Mouse (Mus musculus): ENCODE measurements at regions not wholly inside any gene's neighbourhood (a gene's known extent, or its start where the extent isn't known, plus 50 kb on each side); places are given as distances from the start of the nearest gene placed in this dataset.

DNA sequence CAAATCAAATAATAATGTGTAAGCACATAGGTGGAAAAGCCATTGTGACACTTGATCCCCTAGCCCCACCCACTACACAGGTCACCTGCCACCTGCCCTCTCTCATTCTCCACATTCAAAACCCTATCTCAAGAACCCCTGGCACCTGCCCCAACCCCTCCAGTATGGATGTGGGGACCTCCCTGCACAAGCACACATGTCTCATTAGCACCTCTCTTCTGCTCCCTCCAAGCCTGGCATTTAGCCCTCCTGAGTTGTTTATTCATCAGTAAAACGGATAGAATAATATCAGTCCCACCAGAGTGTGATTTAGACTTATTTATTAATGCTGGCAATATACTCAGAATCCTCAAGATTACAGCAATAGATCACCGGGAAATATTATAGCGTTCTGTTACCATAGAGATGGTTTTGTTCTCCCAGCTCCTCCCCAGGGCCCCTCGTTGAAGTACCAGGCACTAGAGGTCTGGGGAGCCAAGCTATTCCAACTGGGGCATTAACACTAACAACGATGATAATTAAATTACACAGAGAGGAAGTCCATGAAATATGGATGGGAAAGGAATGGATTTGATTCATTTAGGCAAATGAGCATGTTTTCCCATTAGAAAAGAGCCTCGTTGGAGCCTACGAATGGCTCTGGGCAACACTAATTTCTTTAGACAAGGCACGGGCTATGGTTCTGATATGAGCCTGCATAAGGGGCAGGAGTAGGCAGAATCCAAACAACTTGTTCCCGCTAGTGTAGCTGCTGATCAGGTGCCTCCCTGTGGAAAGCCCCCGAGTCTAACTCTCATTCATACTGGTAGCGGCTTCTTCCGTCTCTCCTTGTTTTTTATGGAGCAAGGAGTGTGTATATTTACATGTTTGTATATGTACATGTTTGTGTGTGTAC is 148.1 kb upstream of the Hs6st1 start:
- no peak for DNase-seq (ENCODE audit: low spot score in 2 of 2)

- no peak for DNase-seq (ENCODE audit: low spot score in 2 of 2)
Observed at GRCm38 (mm10) chr1:35924796-35925195, 143.4 kb upstream of the Hs6st1 start.

DNA sequence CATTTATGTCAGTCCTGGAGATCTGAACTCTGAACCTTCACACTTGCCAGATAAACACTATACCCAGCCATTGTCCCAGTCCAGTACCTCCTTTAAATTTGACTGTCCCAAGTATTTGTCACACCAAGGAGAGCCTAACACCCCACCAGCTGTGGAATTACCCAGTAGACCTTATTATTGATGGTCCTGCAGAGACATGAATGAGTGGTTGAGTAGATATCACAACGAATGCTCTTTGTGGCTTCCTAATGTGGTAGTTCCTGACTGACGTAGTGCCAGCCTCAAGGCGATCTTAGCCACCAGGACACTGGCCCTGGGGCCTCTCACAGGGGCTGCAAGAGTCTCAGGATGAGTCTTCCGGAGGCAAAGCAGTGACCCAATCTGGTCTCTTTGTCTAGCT is 142.9 kb upstream of the Hs6st1 start:
- DNase-seq (ENCODE audit: low spot score in 2 of 2) = no peak

DNA sequence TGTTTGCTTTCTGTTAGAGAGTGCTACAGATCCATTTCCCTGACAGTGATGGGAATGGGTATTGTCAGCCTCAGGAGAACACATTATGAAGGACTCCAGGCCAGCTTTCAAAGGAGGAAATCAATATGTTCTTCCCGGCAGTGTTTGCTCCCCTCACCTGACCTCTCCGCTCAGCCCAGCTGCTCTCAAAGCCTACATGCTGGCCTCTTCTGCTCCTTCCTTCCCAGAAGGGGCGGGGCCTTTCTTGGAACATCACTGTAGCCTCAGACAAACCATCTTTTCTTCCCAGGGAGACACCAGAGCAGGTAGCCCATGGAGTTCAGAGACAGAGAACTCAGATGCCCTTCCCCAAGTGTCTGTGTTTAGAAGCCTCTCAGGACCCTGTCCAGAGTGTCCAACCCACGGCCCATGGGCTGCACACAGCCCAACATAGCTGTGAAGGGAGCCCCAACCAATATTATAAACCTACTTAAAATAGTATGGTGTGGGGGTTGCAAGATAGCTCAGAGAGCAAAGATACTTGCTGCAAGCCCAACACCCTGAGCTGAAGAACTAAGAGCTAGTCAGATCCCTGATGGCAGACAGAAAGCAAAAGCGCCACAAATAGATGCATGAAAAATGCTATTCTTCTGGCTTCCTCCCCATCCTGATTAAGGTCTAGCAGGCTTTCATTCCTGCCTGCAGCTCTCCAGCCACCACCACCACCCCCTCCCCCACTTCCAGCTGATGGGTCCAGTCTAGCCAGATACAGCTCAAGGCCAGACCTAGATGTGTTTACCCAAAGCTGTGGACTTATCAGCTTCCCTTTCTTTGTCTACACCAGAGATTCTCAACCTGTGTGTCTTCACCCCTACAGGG is 141.8 kb upstream of the Hs6st1 start:
- no peak for DNase-seq (ENCODE audit: low spot score in 2 of 2)

GRCm38 (mm10) chr1:35927049-35927415 is 141.2 kb upstream of the Hs6st1 start:
- DNase-seq (ENCODE audit: low spot score in 2 of 2) = no peak

DNA sequence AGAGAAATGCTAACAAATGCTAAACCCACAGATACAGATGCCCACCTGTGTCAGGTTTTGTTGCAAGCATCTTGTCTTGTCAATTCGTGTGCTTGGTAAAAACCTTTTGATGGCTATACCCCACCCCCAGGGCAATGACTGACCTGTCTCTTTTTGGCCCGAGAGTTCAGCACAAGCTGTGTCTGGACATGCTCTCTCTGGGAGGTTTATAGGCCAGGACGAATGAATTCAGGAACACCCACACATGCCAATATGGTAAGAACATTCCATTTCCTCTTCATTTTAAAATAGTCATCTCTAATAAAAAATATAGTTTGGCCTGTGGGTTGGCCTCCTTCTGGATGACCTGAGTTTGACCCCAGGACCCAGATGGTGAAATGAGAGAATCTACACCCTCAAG is 137.8 kb upstream of the Hs6st1 start:
- DNase-seq (ENCODE audit: low spot score in 2 of 2) = no peak

DNA sequence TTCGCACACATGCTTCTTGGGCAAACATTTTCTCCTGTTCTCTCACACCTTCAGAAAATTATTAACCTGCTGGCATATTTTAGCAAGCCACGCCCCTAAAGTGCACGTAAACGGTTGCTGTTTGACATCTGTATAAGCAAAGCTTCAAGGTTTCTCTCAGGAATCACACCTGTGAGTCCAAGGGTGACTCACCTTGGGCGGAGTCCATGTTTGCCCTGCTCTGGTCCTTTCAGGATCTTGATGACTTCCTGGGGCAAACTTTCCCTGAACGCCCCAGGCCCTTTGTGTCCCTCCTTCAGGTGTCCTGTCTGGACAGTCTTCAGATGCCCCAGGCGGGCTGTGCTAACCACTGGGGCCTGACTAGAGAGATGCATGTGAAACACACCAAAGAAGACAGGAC is 137.1 kb upstream of the Hs6st1 start:
- no peak for DNase-seq (ENCODE audit: low spot score in 2 of 2)

- DNase-seq (ENCODE audit: low spot score in 2 of 2) = no peak
Observed at GRCm38 (mm10) chr1:35933511-35933910, 134.7 kb upstream of the Hs6st1 start.

DNA sequence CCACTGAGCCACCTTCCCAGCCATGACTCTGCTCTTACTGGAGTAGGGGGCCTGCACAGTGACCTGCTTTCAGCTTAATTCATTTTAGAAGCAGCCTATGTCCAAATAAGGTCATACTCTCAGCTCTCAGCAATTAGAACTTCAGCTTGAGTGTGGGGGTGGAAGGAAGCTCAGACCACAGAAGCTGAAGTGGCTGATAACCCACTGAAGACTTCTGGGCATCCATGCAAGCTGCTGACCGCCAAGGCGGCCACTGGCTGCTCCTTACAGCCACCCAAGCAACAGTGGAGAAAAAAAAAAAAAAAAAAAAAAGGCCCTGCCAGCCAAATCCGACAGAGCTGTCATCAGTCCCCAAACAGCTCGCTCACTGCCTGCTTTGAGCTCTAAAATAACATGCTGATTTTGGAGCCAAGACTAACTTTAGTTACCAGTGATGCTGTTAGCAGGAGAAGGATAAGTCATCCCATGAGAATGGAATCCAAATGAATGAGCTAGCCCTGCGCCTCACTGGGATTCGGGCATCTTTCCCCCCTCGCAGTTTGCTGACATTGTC is 133.0 kb upstream of the Hs6st1 start:
- peak; percentile 4 to 32 for DNase-seq (ENCODE audit: low spot score in 2 of 2)

DNA sequence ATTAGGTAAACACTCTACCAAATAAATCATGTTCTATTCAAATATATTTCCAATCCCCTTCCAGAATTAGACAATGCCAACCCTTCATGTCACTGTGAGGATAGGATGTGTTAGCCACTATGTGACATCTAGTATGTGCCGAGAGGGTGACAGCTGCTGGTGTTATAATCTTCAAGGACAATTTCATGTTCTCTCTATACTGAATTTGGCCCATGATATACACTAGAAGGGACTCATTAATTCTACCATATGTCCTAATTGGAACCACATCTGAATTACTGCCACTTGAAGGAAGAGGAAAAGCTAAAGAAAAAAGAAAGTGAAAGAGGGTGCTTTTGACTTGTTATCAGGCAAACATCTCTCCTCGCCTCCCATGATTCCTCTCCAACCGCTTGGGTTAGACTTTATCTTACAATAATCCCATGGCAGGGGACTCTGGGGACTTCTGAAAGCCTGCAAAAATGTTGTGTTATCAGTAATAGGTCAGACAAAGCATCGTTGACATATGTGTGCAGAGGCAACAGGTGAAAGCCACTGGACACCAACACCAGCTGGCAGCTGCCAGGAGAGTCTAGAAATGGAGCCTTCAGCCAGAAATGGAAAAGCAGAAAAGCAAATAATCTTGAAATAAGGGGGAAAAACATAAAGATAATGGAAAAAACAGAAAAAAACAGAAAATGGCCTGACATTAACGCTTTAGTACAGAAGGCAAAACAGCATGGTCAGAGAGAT is 131.7 kb upstream of the Hs6st1 start:
- DNase-seq (ENCODE audit: low spot score in 2 of 2) = no peak

- DNase-seq (ENCODE audit: low spot score in 2 of 2) = no peak
Observed at GRCm38 (mm10) chr1:35940236-35940635, 128.0 kb upstream of the Hs6st1 start.

DNA sequence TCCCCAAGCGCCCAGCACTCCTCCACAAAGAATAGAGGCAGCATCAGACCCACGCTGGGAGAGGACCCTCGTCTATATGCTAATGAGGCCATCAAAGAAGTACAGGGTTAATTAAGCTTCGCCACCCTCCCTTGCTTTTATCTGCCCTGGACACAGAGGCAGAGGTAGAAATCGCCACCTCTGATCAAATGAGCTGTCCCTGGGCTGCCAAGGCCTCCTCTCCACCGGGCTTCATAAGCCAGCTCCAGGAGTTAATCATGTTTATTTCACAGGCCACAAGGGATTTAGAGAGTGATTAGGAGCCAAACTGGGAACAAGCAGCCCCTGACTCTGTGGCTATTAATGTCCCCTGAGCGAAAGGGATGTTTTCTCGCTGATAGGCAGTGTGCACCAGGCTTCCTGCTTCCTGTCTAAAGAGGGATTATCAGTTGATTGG is 126.5 kb upstream of the Hs6st1 start:
- DNase-seq (ENCODE audit: low spot score in 2 of 2) = no peak

DNA sequence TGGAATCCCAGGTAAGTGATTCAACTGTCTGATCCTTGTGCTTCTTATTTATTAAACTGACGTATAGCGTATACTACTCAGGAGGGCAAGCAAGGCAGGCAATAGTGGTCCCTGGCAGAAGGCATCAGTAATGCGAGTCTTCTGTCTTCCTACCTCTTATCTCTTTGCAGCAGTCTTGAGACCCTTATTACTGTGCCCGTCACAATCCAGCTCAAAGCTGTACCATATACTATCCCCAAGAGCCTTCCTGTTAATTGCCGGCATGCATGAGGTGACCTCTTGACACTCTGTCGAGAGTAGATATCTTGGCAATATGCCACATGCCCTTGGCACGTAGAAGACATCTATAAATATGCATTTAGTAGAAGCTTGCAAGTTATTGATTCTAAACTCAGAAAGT is 126.0 kb upstream of the Hs6st1 start:
- no peak for DNase-seq (ENCODE audit: low spot score in 2 of 2)

DNA sequence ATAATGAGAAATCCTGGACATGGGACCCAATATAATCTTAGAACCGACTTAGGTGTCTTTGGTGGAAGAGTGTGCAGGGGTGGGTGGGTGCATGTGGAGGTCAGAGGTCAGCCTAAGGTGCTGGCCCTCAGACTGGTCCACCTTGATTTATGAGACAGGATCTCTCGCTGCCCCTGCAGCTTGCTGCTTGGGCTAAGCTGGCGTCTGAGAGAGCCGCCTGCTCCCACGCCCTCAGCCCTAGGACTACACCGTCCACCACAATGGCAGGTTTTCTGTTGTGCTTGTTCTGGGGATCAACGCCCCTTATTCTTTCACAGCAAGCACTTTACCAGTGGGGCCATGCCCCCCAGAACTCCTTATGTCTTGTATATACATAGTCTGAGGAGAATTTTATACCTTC is 124.4 kb upstream of the Hs6st1 start:
- no peak for DNase-seq (ENCODE audit: low spot score in 2 of 2)

DNA sequence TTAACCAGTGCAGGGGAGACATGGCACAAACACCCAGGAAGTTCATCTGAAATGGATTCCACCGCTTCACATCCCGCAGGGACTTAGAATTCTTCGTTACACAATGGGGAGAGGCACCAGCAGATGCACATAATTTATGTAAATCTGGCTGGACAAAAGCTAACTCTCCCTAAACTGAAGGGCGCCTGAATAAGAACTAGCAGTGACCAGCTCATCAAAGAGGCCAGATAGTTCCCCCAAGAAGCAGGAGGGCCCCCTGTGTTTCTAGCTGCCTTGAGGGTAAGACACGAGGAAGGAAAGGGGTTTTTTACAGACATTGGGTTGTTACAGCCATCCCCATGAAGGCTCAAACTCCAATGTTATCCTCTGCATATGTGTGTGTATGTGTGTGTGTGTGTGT is 123.8 kb upstream of the Hs6st1 start:
- DNase-seq (ENCODE audit: low spot score in 2 of 2) = no peak

GRCm38 (mm10) chr1:35944849-35945248 is 123.4 kb upstream of the Hs6st1 start:
- no peak for DNase-seq (ENCODE audit: low spot score in 2 of 2)

DNA sequence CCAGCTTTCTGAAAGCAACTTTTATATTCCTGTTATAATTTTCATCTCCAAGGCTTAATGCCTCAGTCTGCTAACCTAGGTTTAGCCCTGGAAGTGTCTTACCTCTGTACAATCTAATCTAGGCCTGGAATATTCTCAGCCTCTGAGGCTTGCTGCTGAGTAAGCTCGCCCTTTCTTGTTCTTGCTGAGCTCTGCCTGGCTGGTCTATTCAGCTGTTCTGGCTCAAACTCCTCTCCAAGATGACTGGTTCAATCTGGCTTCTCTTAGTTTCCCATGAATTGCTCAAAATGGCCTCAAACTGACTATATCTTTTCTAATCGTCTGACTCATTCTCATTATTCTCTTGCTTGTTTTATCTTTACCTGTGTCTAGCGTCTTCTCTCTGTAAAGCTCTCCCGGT is 122.6 kb upstream of the Hs6st1 start:
- DNase-seq (ENCODE audit: low spot score in 2 of 2) = no peak

DNA sequence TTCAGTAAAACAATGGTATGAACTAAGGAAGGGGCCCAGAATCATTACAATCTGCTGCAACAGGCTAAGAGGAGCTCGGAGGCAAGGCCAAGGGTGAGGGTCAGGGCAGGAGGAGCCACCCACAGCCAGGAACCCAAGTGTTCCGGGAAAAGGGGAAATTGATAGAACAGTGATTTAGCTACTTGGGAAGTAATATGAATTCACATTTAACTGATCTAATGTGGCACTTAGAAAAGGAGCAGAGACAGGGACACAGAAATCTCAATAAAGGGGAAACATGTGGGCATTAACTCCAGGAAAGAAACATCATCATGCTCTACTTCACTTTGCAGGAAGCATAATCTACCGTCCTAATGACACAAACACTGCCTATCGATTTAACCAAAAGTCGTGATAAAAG is 120.1 kb upstream of the Hs6st1 start:
- no peak for DNase-seq (ENCODE audit: low spot score in 2 of 2)

- peak in 1 of 2 experiments; percentile 41 for DNase-seq (ENCODE audit: low spot score in 2 of 2)
Observed at GRCm38 (mm10) chr1:35951082-35951481, 117.1 kb upstream of the Hs6st1 start.

DNA sequence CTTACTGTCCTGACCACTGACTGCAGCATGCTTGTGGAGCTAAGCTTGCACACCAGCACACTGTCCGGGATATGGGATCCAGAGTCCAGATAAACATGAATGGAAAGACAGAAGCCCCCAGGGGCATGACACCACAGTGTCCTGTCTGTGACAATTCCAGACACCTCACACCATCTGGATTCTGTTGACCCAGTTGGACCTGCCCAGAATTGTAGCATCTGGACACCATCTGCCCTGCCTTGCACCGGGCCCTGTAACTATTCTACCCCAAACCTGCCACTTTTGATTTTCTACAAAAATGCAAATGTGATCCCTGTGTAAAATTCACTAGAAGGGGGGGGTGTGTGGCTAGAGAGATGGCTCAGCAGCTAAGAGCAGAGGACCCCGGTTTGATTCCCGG is 114.5 kb upstream of the Hs6st1 start:
- DNase-seq (ENCODE audit: low spot score in 2 of 2) = no peak

Measured in left cerebral cortex, adult 8-10 months (tissue).